Mouse (Mus musculus): ENCODE measurements around the gene Snx32. TPM values are rescaled to one million over a fixed set of nuclear protein-coding genes. Genes with fewer than 3 reads are reported as not detected.

Gene Snx32
- polyA plus RNA-seq (2017; shearing (Covaris generic)) = 3.2 TPM

DNA sequence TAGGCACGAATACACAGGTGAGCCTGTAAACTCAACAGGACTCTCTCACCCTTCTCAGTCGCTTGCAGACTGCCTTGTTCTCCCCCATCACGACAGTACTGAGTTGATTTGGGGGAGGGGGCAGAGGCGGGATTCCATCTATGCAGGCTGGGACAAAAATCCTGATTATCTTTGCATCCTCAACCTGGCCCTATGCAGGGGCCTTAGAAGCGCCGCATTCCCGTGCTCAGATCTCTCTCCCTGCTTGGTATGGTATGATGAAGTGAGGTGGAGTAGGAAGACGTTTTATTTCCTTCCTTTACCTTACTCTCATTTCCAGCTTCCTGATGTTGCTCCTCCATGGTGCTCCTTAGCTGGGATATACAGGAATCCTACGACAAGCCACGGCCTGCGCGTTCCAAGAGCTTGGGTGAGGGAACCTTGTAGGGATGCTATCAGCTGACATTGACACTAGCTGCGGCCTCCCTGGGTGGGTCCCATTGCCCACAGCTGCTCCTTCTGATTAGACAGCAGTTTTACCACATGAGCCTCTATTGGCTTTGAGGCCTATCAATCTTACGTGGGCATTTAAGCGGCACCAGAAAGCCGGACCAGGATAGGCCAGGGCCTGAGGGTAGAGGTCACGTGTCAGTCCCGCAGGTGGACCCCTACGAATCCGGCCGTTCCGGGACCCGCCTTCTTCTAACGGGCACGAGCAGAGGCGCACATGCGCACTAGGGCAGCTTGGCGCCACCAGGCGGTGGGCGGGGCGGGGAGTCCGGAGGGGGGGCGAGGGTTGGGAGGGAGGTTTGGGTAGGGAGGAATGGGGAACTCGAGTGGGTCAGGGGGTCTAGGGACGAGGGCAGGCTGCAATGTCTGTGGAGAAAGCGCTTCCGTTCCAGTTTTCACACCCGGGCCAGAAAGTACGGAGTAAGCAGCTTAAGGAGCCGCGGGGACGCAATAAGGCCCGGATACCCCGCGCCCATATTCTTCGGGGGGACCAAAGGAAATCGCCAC, at the start of gene Snx32:
Gene Snx32 (minus strand): TSS at position 508 of the 996 bp plus-strand sequence.

GRCm38 (mm10) chr19:5503687-5504086, 6.7 kb downstream of the Snx32 start, which contains the start of gene 1700020D05Rik:
Gene 1700020D05Rik (minus strand): TSS chr19:5503787.

GRCm38 (mm10) chr19:5490313-5490897, 19.9 kb downstream of the Snx32 start, which contains the start of gene Cfl1:
Gene Cfl1 (plus strand): TSS chr19:5490455.

GRCm38 (mm10) chr19:5487768-5488550, 22.4 kb downstream of the Snx32 start, which contains the start of gene Mus81:
Gene Mus81 (minus strand): TSS chr19:5488402.

GRCm38 (mm10) chr19:5473720-5474119, 36.6 kb downstream of the Snx32 start, which contains the start of gene Efemp2:
Gene Efemp2 (plus strand): TSS chr19:5473954.

DNA sequence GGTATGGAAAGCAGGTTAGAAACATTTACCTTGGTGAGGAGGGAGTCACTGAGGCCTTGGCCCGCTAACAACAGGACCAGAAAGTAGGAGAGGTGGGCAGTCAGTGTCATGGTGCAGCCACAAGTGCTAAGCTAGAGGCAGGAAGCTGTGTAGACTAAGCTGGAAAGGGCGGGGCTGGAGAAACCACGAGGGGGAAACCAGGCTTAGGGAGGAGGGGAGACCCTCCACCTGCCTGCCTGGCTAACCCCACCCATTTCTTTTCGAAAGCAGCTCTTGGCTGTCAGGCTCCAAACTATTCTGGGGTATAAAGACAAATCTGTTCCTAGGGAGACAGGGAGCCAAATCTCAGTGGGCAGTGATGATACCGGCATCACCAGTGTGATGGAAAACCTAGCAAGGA, 42.0 kb downstream of the Snx32 start, which contains the start of gene Ctsw:
Gene Ctsw (minus strand): TSS at position 134 of the 400 bp plus-strand sequence.

GRCm38 (mm10) chr19:5460465-5460911, 49.9 kb downstream of the Snx32 start, which contains the start of gene Fibp:
Gene Fibp (plus strand): TSS chr19:5460615.

GRCm38 (mm10) chr19:5457746-5458442, 52.4 kb downstream of the Snx32 start, which contains the start of gene Ccdc85b:
Gene Ccdc85b (minus strand): TSS chr19:5457894.

DNA sequence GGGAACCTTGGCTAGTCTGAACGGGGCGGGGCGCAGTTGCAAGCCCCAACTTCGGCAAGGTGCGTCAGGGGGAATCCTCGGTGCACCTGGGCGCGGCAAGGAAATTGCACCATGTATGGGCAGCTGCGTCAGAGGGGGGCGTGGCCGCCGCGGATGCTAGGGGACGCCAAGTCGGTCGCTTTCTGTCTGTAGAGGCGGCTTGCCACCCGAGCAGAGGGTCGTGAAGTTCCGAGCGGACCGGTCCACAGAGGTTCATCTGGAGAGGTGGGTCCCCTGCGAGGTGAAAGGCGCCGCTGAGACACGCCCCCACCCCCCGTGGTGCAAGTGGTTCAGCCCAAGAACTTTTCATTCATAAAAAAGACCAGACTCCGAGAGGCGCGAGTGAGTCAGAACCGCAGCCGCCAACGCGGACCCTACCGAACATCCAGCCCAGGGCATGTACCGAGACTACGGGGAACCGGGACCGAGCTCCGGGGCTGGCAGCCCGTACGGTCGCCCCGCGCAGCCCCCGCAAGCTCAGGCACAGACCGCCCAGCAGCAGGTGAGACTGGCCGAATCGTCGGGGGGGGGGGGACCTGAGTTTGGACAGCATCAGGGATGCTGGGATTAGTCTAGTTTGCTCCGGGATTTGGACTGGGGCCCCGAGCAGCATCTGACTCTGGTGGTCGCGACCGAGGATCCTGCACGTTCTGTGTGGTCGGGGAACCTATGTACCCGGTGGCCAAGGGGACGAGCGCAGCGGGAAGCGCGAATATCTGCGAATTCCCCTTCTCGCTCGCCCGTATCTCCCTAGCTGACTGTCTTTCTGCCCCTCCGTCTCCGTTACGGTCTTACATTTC, 62.6 kb downstream of the Snx32 start, which contains the start of gene Fosl1:
Gene Fosl1 (plus strand): TSS at position 33 of the 839 bp plus-strand sequence.

Other genes starting within 250 kb of the Snx32 start
- 92.1 TPM for gene Pacs1, start 237.4 kb downstream of the Snx32 start, polyA plus RNA-seq (2017; shearing (Covaris generic))
- 304 TPM for gene Sf3b2, start 215.1 kb downstream of the Snx32 start, polyA plus RNA-seq (2017; shearing (Covaris generic))
- not detected for gene Gal3st3, start 212.2 kb downstream of the Snx32 start, polyA plus RNA-seq (2017; shearing (Covaris generic))
- gene Catsper1, start 174.8 kb downstream of the Snx32 start, polyA plus RNA-seq (2017; shearing (Covaris generic)) = not detected
- 0.10 TPM for gene Cst6, start 161.0 kb downstream of the Snx32 start, polyA plus RNA-seq (2017; shearing (Covaris generic))
- gene Eif1ad, start 143.8 kb downstream of the Snx32 start, polyA plus RNA-seq (2017; shearing (Covaris generic)) = 47.5 TPM
- gene Banf1, start 143.4 kb downstream of the Snx32 start, polyA plus RNA-seq (2017; shearing (Covaris generic)) = 160 TPM
- 224 TPM for gene Sart1, start 121.8 kb downstream of the Snx32 start, polyA plus RNA-seq (2017; shearing (Covaris generic))
- 1.1 TPM for gene Tsga10ip, start 108.0 kb downstream of the Snx32 start, polyA plus RNA-seq (2017; shearing (Covaris generic))
- 180 TPM for gene Drap1, start 85.6 kb downstream of the Snx32 start, polyA plus RNA-seq (2017; shearing (Covaris generic))
- gene AI837181, start 85.4 kb downstream of the Snx32 start, polyA plus RNA-seq (2017; shearing (Covaris generic)) = 23.6 TPM
- gene Fosl1, start 63.0 kb downstream of the Snx32 start, polyA plus RNA-seq (2017; shearing (Covaris generic)) = not detected
- gene Ccdc85b, start 52.6 kb downstream of the Snx32 start, polyA plus RNA-seq (2017; shearing (Covaris generic)) = 5.7 TPM
- gene Fibp, start 49.9 kb downstream of the Snx32 start, polyA plus RNA-seq (2017; shearing (Covaris generic)) = 59.4 TPM
- gene Ctsw, start 42.0 kb downstream of the Snx32 start, polyA plus RNA-seq (2017; shearing (Covaris generic)) = 473 TPM
- 2.7 TPM for gene Efemp2, start 36.6 kb downstream of the Snx32 start, polyA plus RNA-seq (2017; shearing (Covaris generic))
- 18.9 TPM for gene Mus81, start 22.1 kb downstream of the Snx32 start, polyA plus RNA-seq (2017; shearing (Covaris generic))
- 2,966 TPM for gene Cfl1, start 20.1 kb downstream of the Snx32 start, polyA plus RNA-seq (2017; shearing (Covaris generic))
- gene 1700020D05Rik, start 6.8 kb downstream of the Snx32 start, polyA plus RNA-seq (2017; shearing (Covaris generic)) = 0.38 TPM
- gene Ovol1, start 50.1 kb upstream of the Snx32 start, polyA plus RNA-seq (2017; shearing (Covaris generic)) = 0.17 TPM
- 9.9 TPM for gene Ap5b1, start 57.5 kb upstream of the Snx32 start, polyA plus RNA-seq (2017; shearing (Covaris generic))
- gene Rnaseh2c, start 91.3 kb upstream of the Snx32 start, polyA plus RNA-seq (2017; shearing (Covaris generic)) = 106 TPM
- gene Kat5, start 99.7 kb upstream of the Snx32 start, polyA plus RNA-seq (2017; shearing (Covaris generic)) = 87.0 TPM
- 333 TPM for gene Rela, start 126.9 kb upstream of the Snx32 start, polyA plus RNA-seq (2017; shearing (Covaris generic))
- gene Sipa1, start 153.2 kb upstream of the Snx32 start, polyA plus RNA-seq (2017; shearing (Covaris generic)) = 216 TPM
- gene Map3k11, start 178.2 kb upstream of the Snx32 start, polyA plus RNA-seq (2017; shearing (Covaris generic)) = 60.9 TPM
- 38.2 TPM for gene Pcnx3, start 178.4 kb upstream of the Snx32 start, polyA plus RNA-seq (2017; shearing (Covaris generic))
- 5.8 TPM for gene Kcnk7, start 193.8 kb upstream of the Snx32 start, polyA plus RNA-seq (2017; shearing (Covaris generic))
- 53.7 TPM for gene Ehbp1l1, start 215.8 kb upstream of the Snx32 start, polyA plus RNA-seq (2017; shearing (Covaris generic))
- 83.2 TPM for gene Fam89b, start 219.1 kb upstream of the Snx32 start, polyA plus RNA-seq (2017; shearing (Covaris generic))
- 0.33 TPM for gene Ltbp3, start 230.4 kb upstream of the Snx32 start, polyA plus RNA-seq (2017; shearing (Covaris generic))